Comparison of ENCODE assay signal across 10 mouse cellular contexts in the genomic region with DNA sequence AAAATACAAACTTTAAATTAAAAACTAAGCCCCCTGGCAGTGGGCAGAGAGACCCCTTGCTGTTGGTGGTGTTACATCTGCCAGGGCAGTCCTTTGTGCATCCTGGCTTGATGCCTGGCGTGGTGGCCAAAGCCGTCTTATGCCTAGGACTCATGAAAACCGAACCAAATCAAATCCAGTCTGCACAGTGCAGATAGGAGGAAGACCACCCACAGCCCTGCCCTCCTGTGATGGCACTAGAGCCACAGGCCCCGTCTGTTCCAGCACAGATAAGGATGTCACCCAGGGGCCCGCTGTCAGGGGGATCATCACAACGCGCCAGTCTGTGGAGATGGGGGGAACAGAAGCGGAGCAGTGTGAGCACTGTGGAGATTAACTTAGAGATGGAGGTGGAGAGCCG. TPM values are rescaled to one million over a fixed set of nuclear protein-coding genes. Genes with fewer than 3 reads are reported as not detected.
DNase-seq lines count a peak whose midpoint lies in the region; ATAC-seq lines count a peak whose summit lies in the region.
"Had no signal": no experiment of that assay in that cellular context is flagged by ENCODE, and none has a peak within 500 bp of the region (broad histone marks: within the 10 kb centered on the region; RNA-seq: fewer than 3 reads in every experiment).

No protein-coding gene starts in this region.

- H3K4me2 ChIP-seq in kidney, embryonic 15.5 days, result no peak overlapping the region
- no peak overlapping the region for H3K4me2 ChIP-seq in forebrain, embryonic 14.5 days (ENCODE audit: low read length)
- H3K4me2 ChIP-seq: lung, embryonic 14.5 days had no signal

- H3K27me3 ChIP-seq in kidney, embryonic 15.5 days, result no peaks in the 10 kb centered on the region
- H3K27me3 ChIP-seq in forebrain, embryonic 14.5 days (replicated peaks; ENCODE audit: control insufficient read depth, insufficient read depth, low read length), result no peaks in the 10 kb centered on the region

- peaks cover 7% of the 10 kb centered on the region; the same call in 1 of the 2 replicates for H3K36me3 ChIP-seq in kidney, embryonic 15.5 days
- peaks cover 12% of the 10 kb centered on the region for H3K36me3 ChIP-seq in forebrain, embryonic 14.5 days (ENCODE audit: control insufficient read depth, insufficient read depth, low read length)

- 0 out of 2 replicates have a peak overlapping the region, but pooled peaks have one; percentile 45 for H3K27ac ChIP-seq in kidney, embryonic 15.5 days
- no peak overlapping the region for H3K27ac ChIP-seq in forebrain, embryonic 14.5 days (ENCODE audit: low read depth, low read length)

- peaks cover 61% of the 10 kb centered on the region for H3K4me1 ChIP-seq in kidney, embryonic 15.5 days
- H3K4me1 ChIP-seq in forebrain, embryonic 14.5 days (ENCODE audit: control insufficient read depth, insufficient read depth, low read length), result peaks cover 8% of the 10 kb centered on the region

- 86% methylated on average over 9 of the region's 9 CpGs for WGBS in kidney, embryonic 15.5 days
- 84% methylated on average over 9 of the region's 9 CpGs for WGBS in forebrain, embryonic 14.5 days

- no peak overlapping the region for H3K4me3 ChIP-seq in kidney, embryonic 15.5 days (replicated peaks)
- H3K4me3 ChIP-seq in forebrain, embryonic 14.5 days (ENCODE audit: low read depth, low read length), result no peak overlapping the region

- no peak overlapping the region for H3K9ac ChIP-seq in kidney, embryonic 15.5 days
- H3K9ac ChIP-seq in forebrain, embryonic 14.5 days (ENCODE audit: low read length), result no peak overlapping the region
- H3K9ac ChIP-seq: lung, embryonic 14.5 days had no signal

- H3K9me3 ChIP-seq in kidney, embryonic 15.5 days (replicated peaks), result no peaks in the 10 kb centered on the region
- H3K9me3 ChIP-seq in forebrain, embryonic 14.5 days (replicated peaks; ENCODE audit: control insufficient read depth, low read length), result no peaks in the 10 kb centered on the region

- DNase-seq in kidney, postnatal 14 days, result no peak
- peak; percentile 93 for DNase-seq in MEL-GATA-1-ER (ENCODE audit: extremely low read depth, low read depth)
- DNase-seq in forebrain, embryonic 14.5 days (ENCODE audit: low spot score), result no peak
- DNase-seq in cerebellum, adult 11 months, result no peak
- DNase-seq: adrenal gland, postnatal 36 days; gastrocnemius, postnatal 25 days; lung, embryonic 14.5 days had no signal

- ATAC-seq in kidney, embryonic 15.5 days (replicated peaks; ENCODE audit: low FRiP score), result no peak
- peak; percentile 24 for ATAC-seq in common myeloid progenitor, adult 5-6 weeks (replicated peaks; ENCODE audit: low read depth, poor library complexity, severe bottlenecking)
- peak; percentile 38 for ATAC-seq in megakaryocyte progenitor cell, adult 5-6 weeks (replicated peaks; ENCODE audit: poor library complexity)
- no peak for ATAC-seq in forebrain, embryonic 14.5 days

RNA-seq across cellular contexts. Expression of gene Mob3a, which starts 4.0 kb away (rescaled TPM):
- polyA plus RNA-seq in kidney, embryonic 15.5 days (2015; fragmentation: Nextera tagmentation; extraction: Ambion mirVana), result 37.7 and 41.5 TPM in 2 replicates
- total RNA-seq in common myeloid progenitor, adult 5-6 weeks (2017), result 42.9 and 49.3 TPM in 2 replicates
- 26.4 and 31.9 TPM in 2 replicates for total RNA-seq in megakaryocyte progenitor cell, adult 5-6 weeks (2015)
- 34.9 and 39.0 TPM in 2 replicates for total RNA-seq in megakaryocyte progenitor cell, adult 5-6 weeks (2017)
- 35.7 and 37.2 TPM in 2 replicates for polyA plus RNA-seq in forebrain, embryonic 14.5 days (2014; fragmentation: Nextera tagmentation; extraction: Ambion mirVana)

RNA-seq across cellular contexts. Expression of gene Izumo4, which starts 4.2 kb away (rescaled TPM):
- polyA plus RNA-seq in kidney, embryonic 15.5 days (2015; fragmentation: Nextera tagmentation; extraction: Ambion mirVana), result 22.8 and 26.2 TPM in 2 replicates
- total RNA-seq in common myeloid progenitor, adult 5-6 weeks (2017), result 6.4 and 10.4 TPM in 2 replicates
- total RNA-seq in megakaryocyte progenitor cell, adult 5-6 weeks (2015), result 7.0 and 13.6 TPM in 2 replicates
- total RNA-seq in megakaryocyte progenitor cell, adult 5-6 weeks (2017), result 1.7 and 4.3 TPM in 2 replicates
- polyA plus RNA-seq in forebrain, embryonic 14.5 days (2014; fragmentation: Nextera tagmentation; extraction: Ambion mirVana), result 16.0 and 21.5 TPM in 2 replicates

RNA-seq across cellular contexts. Expression of gene Mknk2, which starts 19.9 kb away (rescaled TPM):
- 95.3 and 103 TPM in 2 replicates for polyA plus RNA-seq in kidney, embryonic 15.5 days (2015; fragmentation: Nextera tagmentation; extraction: Ambion mirVana)
- total RNA-seq in common myeloid progenitor, adult 5-6 weeks (2017), result 37.5 and 55.6 TPM in 2 replicates
- 40.1 and 46.2 TPM in 2 replicates for total RNA-seq in megakaryocyte progenitor cell, adult 5-6 weeks (2015)
- total RNA-seq in megakaryocyte progenitor cell, adult 5-6 weeks (2017), result 32.8 and 44.4 TPM in 2 replicates
- 43.1 and 49.1 TPM in 2 replicates for polyA plus RNA-seq in forebrain, embryonic 14.5 days (2014; fragmentation: Nextera tagmentation; extraction: Ambion mirVana)

RNA-seq across cellular contexts. Expression of gene Btbd2, which starts 40.9 kb away (rescaled TPM):
- 78.6 and 83.2 TPM in 2 replicates for polyA plus RNA-seq in kidney, embryonic 15.5 days (2015; fragmentation: Nextera tagmentation; extraction: Ambion mirVana)
- 19.2 and 27.1 TPM in 2 replicates for total RNA-seq in common myeloid progenitor, adult 5-6 weeks (2017)
- 10.5 and 13.2 TPM in 2 replicates for total RNA-seq in megakaryocyte progenitor cell, adult 5-6 weeks (2015)
- 19.9 and 25.7 TPM in 2 replicates for total RNA-seq in megakaryocyte progenitor cell, adult 5-6 weeks (2017)
- polyA plus RNA-seq in forebrain, embryonic 14.5 days (2014; fragmentation: Nextera tagmentation; extraction: Ambion mirVana), result 42.6 and 52.2 TPM in 2 replicates

RNA-seq across cellular contexts. Expression of gene Ap3d1, which starts 44.3 kb away (rescaled TPM):
- 68.1 and 70.9 TPM in 2 replicates for polyA plus RNA-seq in kidney, embryonic 15.5 days (2015; fragmentation: Nextera tagmentation; extraction: Ambion mirVana)
- total RNA-seq in common myeloid progenitor, adult 5-6 weeks (2017), result 33.6 and 39.4 TPM in 2 replicates
- 31.5 and 40.3 TPM in 2 replicates for total RNA-seq in megakaryocyte progenitor cell, adult 5-6 weeks (2015)
- 34.7 and 48.7 TPM in 2 replicates for total RNA-seq in megakaryocyte progenitor cell, adult 5-6 weeks (2017)
- 81.0 and 99.5 TPM in 2 replicates for polyA plus RNA-seq in forebrain, embryonic 14.5 days (2014; fragmentation: Nextera tagmentation; extraction: Ambion mirVana)

Comparison
In these comparisons a context has a peak if more than half of its experiments do, and no peak if none do; other contexts are left out.
1. ATAC-seq: peak in common myeloid progenitor, adult 5-6 weeks (single experiment) and megakaryocyte progenitor cell, adult 5-6 weeks (single experiment); none in kidney, embryonic 15.5 days (single experiment) and forebrain, embryonic 14.5 days (single experiment).